Mouse (Mus musculus) spleen, adult 12 weeks (tissue): ENCODE data around the gene Mpzl2.

Experiments
- DNase-seq: peaks from one replicate; pipeline ENCODE4 v3.0.0; 2022; ENCODE audit warnings: low spot score

Mpzl2 gene

GRCm38 (mm10) chr9:45039499-45039898 is at the start of gene Mpzl2:
Gene Mpzl2 (plus strand): TSS chr9:45039799.
- no peak for DNase-seq

- no peak for DNase-seq
These were observed 47.8 kb upstream of the Mpzl2 start for GRCm38 (mm10) chr9:44991821-44992220.

DNA sequence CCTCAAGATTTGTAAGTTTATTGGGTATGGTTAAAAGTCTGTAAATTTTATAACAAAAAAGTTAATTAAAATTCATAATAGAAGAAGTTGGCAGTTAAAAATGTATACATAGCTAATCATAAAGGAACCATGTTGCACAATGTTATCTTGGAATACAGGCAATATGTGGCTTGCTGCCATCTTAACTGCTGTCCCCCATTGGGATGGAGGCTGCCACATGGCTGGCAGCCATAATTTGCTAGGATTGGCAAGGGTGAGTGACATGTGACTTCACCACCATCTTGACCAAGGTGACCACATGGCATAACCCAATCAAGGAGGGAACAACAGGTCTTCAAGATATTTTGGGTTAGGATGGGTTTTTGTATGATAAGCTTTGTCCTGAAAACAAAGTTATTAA is 47.3 kb upstream of the Mpzl2 start:
- no peak for DNase-seq

- no peak for DNase-seq
These were observed 46.3 kb upstream of the Mpzl2 start for GRCm38 (mm10) chr9:44993268-44993667.

- no peak for DNase-seq
These were observed 44.6 kb upstream of the Mpzl2 start for GRCm38 (mm10) chr9:44994962-44995361.

- DNase-seq = no peak
These were observed 43.0 kb upstream of the Mpzl2 start for GRCm38 (mm10) chr9:44996590-44996989.

DNA sequence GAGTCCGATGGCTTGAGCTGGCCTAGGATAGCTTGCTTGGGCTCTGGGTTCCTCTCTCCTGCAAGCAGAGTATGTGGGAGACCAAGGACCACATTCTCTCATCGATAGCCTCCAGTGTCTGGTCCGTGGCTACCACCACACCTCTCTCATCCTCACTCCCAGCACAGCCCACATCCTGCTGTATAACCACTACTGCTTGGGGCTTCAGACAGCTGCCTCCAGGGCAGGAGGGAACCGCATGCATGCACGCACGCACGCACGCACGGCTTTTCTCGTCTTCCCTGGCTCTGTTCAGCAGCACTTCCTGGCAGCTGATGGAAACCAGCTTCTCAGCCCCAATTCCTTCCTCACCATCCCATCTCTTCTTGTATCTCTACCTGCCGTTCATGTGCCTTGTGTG is 41.5 kb upstream of the Mpzl2 start:
- DNase-seq = no peak

DNA sequence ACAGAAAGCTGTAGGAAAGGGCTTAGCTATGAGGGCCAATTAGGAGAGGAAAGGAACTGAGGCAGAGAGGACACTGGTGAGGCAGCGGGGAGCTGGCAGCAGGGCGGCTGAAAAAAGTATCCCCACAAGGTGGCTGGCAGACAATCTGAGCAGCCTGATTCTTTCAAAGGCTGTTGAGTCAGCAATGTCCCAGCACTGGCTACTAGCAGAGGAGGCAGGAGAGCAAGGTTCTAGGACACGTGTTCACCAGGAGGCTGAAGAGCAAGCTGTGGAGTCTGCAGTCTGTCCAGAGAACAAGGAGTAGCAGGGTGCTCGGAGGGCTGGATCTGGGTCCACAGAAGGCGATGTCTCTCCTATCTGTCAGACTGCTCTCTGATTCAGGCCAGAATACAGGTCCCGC is 40.4 kb upstream of the Mpzl2 start:
- no peak for DNase-seq

GRCm38 (mm10) chr9:44999776-45000175 is 39.8 kb upstream of the Mpzl2 start:
- no peak for DNase-seq

DNA sequence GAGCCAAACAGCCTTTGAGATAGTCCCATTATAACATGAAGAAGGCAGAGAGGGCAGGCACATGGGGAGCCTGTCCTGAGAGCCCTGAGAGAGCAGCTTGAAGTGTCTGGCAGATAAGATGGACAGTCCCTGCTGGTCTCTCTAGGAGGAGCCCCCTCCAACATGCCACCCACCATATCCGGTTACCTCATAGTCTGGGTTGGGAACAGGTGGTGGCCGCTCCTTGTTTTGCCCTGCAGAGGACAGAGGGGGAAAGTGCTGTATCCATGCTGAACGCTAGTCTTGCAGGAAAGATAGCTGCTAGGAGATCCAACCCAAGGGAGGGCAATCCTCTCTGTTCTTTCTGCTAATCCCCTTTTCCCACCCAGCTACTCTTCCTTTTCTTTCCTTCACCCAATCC is 39.4 kb upstream of the Mpzl2 start:
- DNase-seq = no peak

DNA sequence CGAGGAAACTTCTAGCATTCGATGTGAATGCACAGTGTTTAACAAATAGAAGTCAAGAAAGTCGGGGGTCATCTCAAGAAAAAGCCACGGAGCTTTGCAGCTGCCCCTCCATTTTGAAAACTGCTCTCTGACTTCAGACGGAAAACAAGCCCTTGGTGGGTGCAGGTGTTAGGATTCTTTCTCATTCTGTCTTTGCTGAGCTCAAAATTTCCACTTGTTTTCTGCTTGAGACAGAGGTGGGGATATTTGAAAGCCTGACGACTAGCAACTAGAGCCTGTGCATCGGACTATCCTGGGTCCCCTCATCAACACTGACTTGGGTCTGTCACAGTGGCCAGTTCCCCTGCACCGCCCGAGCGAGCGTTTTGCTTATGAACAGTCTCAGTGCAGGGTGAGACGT is 32.2 kb upstream of the Mpzl2 start:
- no peak for DNase-seq

DNA sequence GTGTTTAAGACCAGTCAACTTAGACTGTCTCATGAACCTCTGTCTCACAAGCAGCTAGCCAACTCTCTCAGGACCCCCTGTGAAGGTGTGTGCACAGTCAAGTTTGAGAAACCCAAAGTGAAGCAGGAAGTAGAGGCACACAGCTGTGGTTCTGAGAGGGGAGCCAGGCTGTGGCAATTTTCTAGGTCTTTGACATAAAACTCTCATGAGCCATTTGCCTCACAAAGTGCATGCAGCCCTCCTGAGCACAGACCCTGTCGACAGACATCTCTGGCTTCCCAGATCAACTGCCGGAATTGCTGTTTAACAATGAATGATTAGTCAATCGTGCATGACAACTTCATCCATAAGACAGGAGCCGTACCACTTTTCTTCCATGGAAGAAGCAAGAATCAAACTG is 31.3 kb upstream of the Mpzl2 start:
- no peak for DNase-seq

- no peak for DNase-seq
These were observed 30.2 kb upstream of the Mpzl2 start, which contains the start of gene Cd3e for GRCm38 (mm10) chr9:45009180-45010078. Gene Cd3e (minus strand): TSS chr9:45009627.

DNA sequence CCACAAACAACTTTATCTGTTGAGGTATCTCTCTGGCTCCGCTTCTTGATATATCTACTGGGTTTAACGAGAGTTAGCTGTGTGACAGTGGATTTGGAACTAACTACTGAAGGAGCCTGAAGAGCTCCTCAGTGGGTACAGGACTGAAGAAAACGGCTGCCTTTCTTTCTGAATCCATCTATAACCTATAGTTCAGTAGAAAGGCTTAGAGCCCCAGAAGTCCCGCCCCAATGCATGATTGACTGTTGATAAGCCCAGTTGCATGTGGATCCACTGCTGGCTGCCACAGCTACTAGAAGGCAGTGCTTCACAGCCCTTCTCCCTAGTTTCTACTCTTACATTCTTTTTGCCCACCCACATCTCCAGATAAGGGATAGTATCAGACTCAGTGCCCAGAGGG is 29.1 kb upstream of the Mpzl2 start:
- no peak for DNase-seq

- DNase-seq = no peak
These were observed 28.3 kb upstream of the Mpzl2 start for GRCm38 (mm10) chr9:45011291-45011690.

- no peak for DNase-seq
These were observed 24.7 kb upstream of the Mpzl2 start for GRCm38 (mm10) chr9:45014879-45015278.

DNA sequence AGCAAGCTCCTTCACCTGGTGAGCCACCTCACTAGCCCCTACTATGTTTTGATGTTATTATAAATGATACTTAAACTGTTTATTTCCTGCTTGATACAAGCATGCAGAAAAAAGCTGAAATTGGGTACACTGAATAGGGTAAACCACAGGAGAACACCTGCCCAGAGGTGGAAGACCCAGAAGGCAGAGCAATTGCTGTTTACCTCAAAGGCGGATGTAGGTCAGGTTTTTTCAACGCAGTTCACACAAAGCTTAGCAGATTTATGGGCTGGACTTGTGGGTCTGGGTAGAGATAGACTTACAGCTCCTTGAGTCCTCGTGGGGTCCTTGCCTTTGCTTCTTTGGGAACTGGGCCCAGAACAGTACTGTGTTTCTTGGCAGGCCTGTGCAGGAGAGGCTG is 23.8 kb upstream of the Mpzl2 start:
- no peak for DNase-seq

- DNase-seq = no peak
These were observed 21.6 kb upstream of the Mpzl2 start for GRCm38 (mm10) chr9:45018031-45018430.

- no peak for DNase-seq
These were observed 16.8 kb upstream of the Mpzl2 start for GRCm38 (mm10) chr9:45022800-45023199.

- no peak for DNase-seq
These were observed 16.0 kb upstream of the Mpzl2 start for GRCm38 (mm10) chr9:45023638-45024037.

DNA sequence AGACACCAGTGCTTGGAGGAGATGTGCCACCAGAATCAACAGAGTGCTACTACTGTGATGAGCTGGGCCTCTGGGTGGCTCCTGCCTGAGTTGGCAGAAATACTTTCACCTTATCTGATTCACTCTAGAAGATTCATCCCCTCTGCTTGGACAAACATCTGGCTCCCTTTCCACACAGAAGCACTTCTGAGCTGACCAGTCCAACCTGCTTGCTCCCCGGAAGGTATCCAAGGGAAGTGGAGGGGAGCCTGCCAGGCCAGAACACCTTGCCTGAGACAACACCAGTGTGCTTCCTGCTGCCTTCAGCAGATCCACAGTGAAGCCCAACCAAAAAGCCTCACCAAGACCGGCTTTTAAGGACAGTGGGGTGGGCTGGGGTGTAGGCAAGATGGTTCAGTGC is 15.4 kb upstream of the Mpzl2 start:
- no peak for DNase-seq

DNA sequence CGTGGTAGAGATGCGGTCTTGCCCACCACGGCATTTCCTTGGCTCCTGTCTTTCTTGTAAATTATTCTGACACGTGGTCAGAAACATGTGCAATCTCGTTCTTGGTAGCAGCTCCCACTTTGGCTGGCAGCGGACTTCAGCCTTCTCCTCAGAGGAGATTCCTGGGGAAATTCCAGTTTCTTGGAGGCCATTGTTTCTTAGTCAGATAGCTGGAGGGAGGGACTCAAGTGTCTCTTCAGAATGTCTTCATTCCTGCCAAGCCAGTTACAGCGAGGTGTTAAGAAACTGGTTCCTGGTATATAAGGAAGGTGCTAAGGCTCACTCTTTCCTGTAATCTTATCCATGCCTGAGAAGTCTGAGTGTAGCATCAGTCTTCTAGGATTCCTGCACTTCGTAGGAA is 12.2 kb upstream of the Mpzl2 start:
- DNase-seq = no peak

- no peak for DNase-seq
These were observed 9.3 kb upstream of the Mpzl2 start for GRCm38 (mm10) chr9:45030341-45030740.

DNA sequence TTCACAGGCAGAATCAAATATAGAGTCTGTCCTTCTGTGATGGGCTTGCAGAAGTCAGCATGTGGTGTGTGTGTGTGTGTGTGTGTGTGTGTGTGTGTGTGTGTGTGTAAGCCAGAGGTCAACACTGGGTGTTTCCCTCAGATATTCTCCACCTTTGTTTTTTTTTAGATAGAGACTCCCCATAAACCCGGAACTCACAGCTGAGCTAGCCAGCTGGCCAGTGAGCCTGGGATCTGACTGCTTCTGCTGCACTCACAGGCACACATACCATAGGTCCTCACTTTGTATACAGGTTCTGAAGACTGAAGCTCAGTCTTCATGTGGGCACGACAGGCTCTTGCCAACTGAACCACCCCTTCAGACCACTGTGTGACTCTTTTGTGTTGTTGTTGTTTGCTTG is 7.3 kb upstream of the Mpzl2 start:
- DNase-seq = no peak
